8 mouse cellular contexts compared by ENCODE assay signal in genomic region chr12:84999053-84999452, GRCm38 (mm10). TPM values are rescaled to one million over a fixed set of nuclear protein-coding genes. Genes with fewer than 3 reads are reported as not detected.
DNase-seq lines count a peak whose midpoint lies in the region; ATAC-seq lines count a peak whose summit lies in the region.
"Had no signal": no experiment of that assay in that cellular context is flagged by ENCODE, and none has a peak within 500 bp of the region (broad histone marks: within the 10 kb centered on the region; RNA-seq: fewer than 3 reads in every experiment).

No protein-coding gene starts in this region.

- no peaks in the 10 kb centered on the region for H3K27me3 ChIP-seq in neural tube, embryonic 11.5 days (ENCODE audit: control insufficient read depth, insufficient read depth, low read length)
- H3K27me3 ChIP-seq in hindbrain, embryonic 10.5 days (ENCODE audit: insufficient read depth, poor library complexity, severe bottlenecking), result no peaks in the 10 kb centered on the region
- no peaks in the 10 kb centered on the region for H3K27me3 ChIP-seq in liver, embryonic 15.5 days

- no peak overlapping the region for H3K27ac ChIP-seq in neural tube, embryonic 11.5 days (ENCODE audit: low read depth, low read length)
- H3K27ac ChIP-seq in hindbrain, embryonic 10.5 days, result no peak overlapping the region
- 0 out of 2 replicates have a peak overlapping the region, but pooled peaks have one; percentile 45 for H3K27ac ChIP-seq in liver, embryonic 15.5 days (replicated peaks)

- no peak for DNase-seq in neural tube, embryonic 11.5 days (ENCODE audit: low spot score)
- DNase-seq in neural tube, embryonic 10.5 days (ENCODE audit: extremely low spot score, low spot score), result no peak
- DNase-seq in hindbrain, embryonic 10.5 days (ENCODE audit: low spot score), result no peak
- DNase-seq in adrenal gland, adult 8-10 months, result no peak
- DNase-seq in ovary, postnatal 10 days (ENCODE audit: low spot score), result no peak
- no peak for DNase-seq in cerebellum, adult 9-10 months
- DNase-seq: thymus, adult 2 months had no signal

- no peaks in the 10 kb centered on the region for H3K36me3 ChIP-seq in neural tube, embryonic 11.5 days (ENCODE audit: control insufficient read depth, insufficient read depth, low read length)
- H3K36me3 ChIP-seq in hindbrain, embryonic 10.5 days, result peaks cover 52% of the 10 kb centered on the region
- peaks cover 22% of the 10 kb centered on the region for H3K36me3 ChIP-seq in liver, embryonic 15.5 days (replicated peaks)

- H3K9ac ChIP-seq in neural tube, embryonic 11.5 days (ENCODE audit: low read length), result no peak overlapping the region
- H3K9ac ChIP-seq in liver, embryonic 15.5 days, result no peak overlapping the region

- H3K4me2 ChIP-seq in neural tube, embryonic 11.5 days (ENCODE audit: low read depth), result peak overlapping the region; percentile 59
- H3K4me2 ChIP-seq in liver, embryonic 15.5 days, result peak overlapping the region; percentile 91

- H3K9me3 ChIP-seq in neural tube, embryonic 11.5 days (ENCODE audit: control insufficient read depth, low read length), result no peaks in the 10 kb centered on the region
- no peaks in the 10 kb centered on the region; the same call in 1 of the 2 replicates for H3K9me3 ChIP-seq in hindbrain, embryonic 10.5 days
- no peaks in the 10 kb centered on the region for H3K9me3 ChIP-seq in liver, embryonic 15.5 days (replicated peaks)

- ATAC-seq in neural tube, embryonic 11.5 days (ENCODE audit: insufficient read depth, low FRiP score, low TSS enrichment), result no peak
- no peak for ATAC-seq in liver, embryonic 15.5 days (ENCODE audit: insufficient read depth)

- peaks cover 17% of the 10 kb centered on the region for H3K4me1 ChIP-seq in neural tube, embryonic 11.5 days (ENCODE audit: control insufficient read depth, insufficient read depth, low read length)
- H3K4me1 ChIP-seq in hindbrain, embryonic 10.5 days (replicated peaks), result peaks cover 23% of the 10 kb centered on the region
- peaks cover 43% of the 10 kb centered on the region for H3K4me1 ChIP-seq in liver, embryonic 15.5 days (replicated peaks)

- H3K4me3 ChIP-seq in neural tube, embryonic 11.5 days (ENCODE audit: low read depth, low read length), result 0 out of 2 replicates have a peak overlapping the region, but pooled peaks have one; percentile 2
- peak overlapping the region; percentile 97 for H3K4me3 ChIP-seq in hindbrain, embryonic 10.5 days
- H3K4me3 ChIP-seq in liver, embryonic 15.5 days (replicated peaks), result peak overlapping the region; percentile 93; the same call in 1 of the 2 replicates

RNA-seq across cellular contexts. Expression of gene Ylpm1, which starts 2.9 kb away (rescaled TPM):
- 44.8 and 46.1 TPM in 2 replicates for polyA plus RNA-seq in neural tube, embryonic 11.5 days (2014; fragmentation: Nextera tagmentation; extraction: Ambion mirVana)
- 31.9 and 34.8 TPM in 2 replicates for polyA plus RNA-seq in hindbrain, embryonic 10.5 days (2016; fragmentation: Nextera tagmentation; extraction: Ambion mirVana)
- polyA plus RNA-seq in liver, embryonic 15.5 days (2015; fragmentation: Nextera tagmentation; extraction: Ambion mirVana), result 6.2 and 7.1 TPM in 2 replicates
- total RNA-seq in adrenal gland, adult 8-10 months (2022), result 10 to 100 TPM; 49.2 to 81.8 (median 54.0) TPM

RNA-seq across cellular contexts. Expression of gene Arel1, which starts 28.4 kb away (rescaled TPM):
- 25.3 and 26.8 TPM in 2 replicates for polyA plus RNA-seq in neural tube, embryonic 11.5 days (2014; fragmentation: Nextera tagmentation; extraction: Ambion mirVana)
- polyA plus RNA-seq in hindbrain, embryonic 10.5 days (2016; fragmentation: Nextera tagmentation; extraction: Ambion mirVana), result 18.5 and 21.5 TPM in 2 replicates
- 14.6 and 14.8 TPM in 2 replicates for polyA plus RNA-seq in liver, embryonic 15.5 days (2015; fragmentation: Nextera tagmentation; extraction: Ambion mirVana)
- total RNA-seq in adrenal gland, adult 8-10 months (2022), result 10 to 100 TPM; 37.9 to 47.3 (median 42.6) TPM

RNA-seq across cellular contexts. Expression of gene Fcf1, which starts 28.4 kb away (rescaled TPM):
- polyA plus RNA-seq in neural tube, embryonic 11.5 days (2014; fragmentation: Nextera tagmentation; extraction: Ambion mirVana), result 152 and 154 TPM in 2 replicates
- 174 and 178 TPM in 2 replicates for polyA plus RNA-seq in hindbrain, embryonic 10.5 days (2016; fragmentation: Nextera tagmentation; extraction: Ambion mirVana)
- polyA plus RNA-seq in liver, embryonic 15.5 days (2015; fragmentation: Nextera tagmentation; extraction: Ambion mirVana), result 74.8 and 79.8 TPM in 2 replicates
- total RNA-seq in adrenal gland, adult 8-10 months (2022), result 100 to 1,000 TPM in 1 of 4 experiments, 10 to 100 TPM in 3; 74.7 to 101 (median 92.7) TPM

Comparison
In these comparisons a context has a peak if more than half of its experiments do, and no peak if none do; other contexts are left out.
1. H3K4me3 ChIP-seq: peak in every context shown above with its lines; median percentile 97 in hindbrain, embryonic 10.5 days; 93 in liver, embryonic 15.5 days; 2 in neural tube, embryonic 11.5 days.